Mouse (Mus musculus) MEL-GATA-1-ER (cell line): ENCODE measurements around the gene Atf7ip.

Experiments
- DNase-seq: peaks from one replicate; pipeline ENCODE4 v3.0.0-alpha.2; 2012; ENCODE audit warnings: low read depth; ENCODE audit errors: extremely low read depth

Atf7ip gene

DNA sequence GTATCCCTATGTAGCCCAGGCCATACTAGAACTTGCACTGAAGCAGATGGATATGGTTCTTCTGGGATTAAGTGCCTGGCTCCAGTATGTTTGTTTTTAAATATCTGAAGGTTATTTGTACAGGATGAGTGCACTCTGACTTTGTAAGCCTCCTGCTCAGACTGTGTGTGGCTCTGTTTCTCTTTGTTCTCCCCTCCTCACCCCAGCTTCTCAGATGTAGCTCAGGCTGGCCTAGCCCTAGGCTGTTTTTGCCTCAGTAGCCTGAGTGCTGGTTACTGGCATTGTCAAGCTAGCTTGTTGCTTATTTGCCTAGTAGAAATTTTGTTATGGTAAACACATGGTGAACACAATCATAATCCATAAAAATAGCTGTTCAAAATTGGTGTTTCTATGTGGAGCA, 15.7 kb downstream of the Atf7ip start:
- no peak for DNase-seq

- DNase-seq = no peak
Observed at GRCm38 (mm10) chr6:136522658-136523057, 16.7 kb downstream of the Atf7ip start.

DNA sequence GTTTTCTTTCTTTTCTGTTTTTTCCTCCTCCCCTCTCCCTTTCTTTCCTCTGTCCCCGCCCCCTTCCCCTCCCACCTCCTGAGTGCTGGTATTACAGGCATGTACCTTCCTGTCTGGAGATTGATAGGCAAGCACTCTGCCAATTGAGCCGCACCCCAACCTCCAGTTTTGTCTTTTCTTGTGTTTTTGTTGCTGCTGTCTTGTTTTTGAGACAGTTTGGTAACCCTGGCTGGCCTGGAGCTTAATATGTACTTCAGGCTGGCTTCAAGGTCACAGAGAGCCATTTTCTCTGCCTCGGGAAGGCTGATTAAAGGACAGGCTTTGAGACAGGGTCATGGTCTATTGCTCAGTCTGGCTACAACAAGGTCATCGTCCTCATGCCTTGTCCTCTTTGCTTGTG, 18.8 kb downstream of the Atf7ip start:
- no peak for DNase-seq

- no peak for DNase-seq
Observed at GRCm38 (mm10) chr6:136525567-136525966, 19.6 kb downstream of the Atf7ip start.

- no peak for DNase-seq
Observed at GRCm38 (mm10) chr6:136529156-136529555, 23.2 kb downstream of the Atf7ip start.

DNA sequence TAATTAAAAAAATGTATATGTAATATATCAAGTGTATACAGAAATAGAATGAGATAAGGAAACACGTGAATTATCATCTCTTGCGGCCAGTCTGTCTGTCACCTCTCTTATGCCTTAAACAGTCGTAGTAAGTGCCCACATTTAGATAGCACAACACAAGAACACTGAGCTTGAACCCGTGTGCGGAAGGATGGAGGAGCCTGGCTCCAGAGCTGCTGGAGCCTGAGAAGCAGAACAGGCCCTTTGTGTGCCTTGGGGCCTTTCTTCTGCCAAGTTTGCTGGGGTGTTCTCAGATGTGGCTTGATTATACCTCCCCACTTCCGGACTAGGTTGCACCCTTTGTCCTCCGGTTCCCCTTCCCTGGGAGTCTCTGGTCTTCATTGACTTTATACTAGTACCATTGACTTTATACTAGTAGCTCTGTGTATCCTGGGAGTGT, 25.8 kb downstream of the Atf7ip start:
- peak; percentile 87 for DNase-seq

DNA sequence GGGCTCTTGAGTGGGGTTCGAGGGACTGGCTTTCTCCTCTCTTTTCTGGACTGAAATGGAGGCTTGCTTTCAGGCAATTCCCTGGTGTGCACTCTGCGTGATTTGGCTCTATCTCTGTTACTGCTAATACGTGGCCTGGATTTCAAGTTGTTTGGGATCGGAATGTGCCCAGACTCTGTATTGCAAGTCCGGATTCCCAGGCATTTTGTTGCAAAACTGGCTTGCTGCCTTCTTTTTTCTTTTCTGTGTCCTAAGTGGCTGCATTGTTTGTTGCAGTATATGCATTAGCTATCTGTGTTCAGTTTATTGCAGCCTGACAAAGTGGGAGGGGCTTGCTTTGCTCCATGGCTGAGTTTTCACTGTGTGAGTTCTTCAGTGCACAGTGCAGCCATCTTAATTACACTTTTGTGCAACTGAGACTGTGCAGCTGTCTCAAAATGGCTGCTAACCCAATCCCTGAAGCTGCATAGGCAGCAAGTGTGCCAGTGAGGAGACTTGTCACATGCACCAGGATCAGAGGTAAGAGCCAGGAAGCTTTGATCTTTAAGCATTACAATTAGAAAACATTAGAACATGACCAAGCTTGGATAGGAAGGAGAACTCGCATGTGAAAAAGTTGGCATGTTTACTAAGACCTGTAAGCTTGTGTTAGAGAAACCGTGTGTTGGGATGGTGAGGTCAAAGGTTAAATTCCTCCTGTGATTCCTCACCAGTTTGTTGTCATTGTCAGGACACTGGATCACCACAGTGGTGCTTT, 26.7 kb downstream of the Atf7ip start:
- peak; percentile 82 for DNase-seq

DNA sequence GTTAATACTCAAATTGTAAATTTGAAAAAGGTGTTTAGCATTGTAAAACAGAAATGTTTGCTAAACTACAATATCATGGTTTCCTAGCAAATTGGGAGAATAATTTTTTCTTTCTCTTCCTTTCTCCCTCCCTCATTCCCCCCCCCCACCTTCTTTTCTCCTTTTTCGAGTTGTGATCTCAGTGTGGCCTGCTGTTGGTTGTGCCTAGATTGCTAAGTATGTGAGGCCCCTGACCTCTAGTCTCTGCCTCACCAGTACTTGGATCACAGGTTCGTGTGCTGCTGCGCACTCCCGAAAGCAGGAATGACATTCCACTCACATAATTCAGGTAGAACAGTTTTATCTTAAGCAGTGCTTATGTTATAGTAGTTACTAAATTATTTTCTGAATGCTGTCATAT, 27.8 kb downstream of the Atf7ip start:
- DNase-seq = no peak

- no peak for DNase-seq
Observed at GRCm38 (mm10) chr6:136534444-136534843, 28.5 kb downstream of the Atf7ip start.

- no peak for DNase-seq
Observed at GRCm38 (mm10) chr6:136535176-136535575, 29.2 kb downstream of the Atf7ip start.

- DNase-seq = no peak
Observed at GRCm38 (mm10) chr6:136536121-136536520, 30.2 kb downstream of the Atf7ip start.

- no peak for DNase-seq
Observed at GRCm38 (mm10) chr6:136541350-136541749, 35.4 kb downstream of the Atf7ip start.

DNA sequence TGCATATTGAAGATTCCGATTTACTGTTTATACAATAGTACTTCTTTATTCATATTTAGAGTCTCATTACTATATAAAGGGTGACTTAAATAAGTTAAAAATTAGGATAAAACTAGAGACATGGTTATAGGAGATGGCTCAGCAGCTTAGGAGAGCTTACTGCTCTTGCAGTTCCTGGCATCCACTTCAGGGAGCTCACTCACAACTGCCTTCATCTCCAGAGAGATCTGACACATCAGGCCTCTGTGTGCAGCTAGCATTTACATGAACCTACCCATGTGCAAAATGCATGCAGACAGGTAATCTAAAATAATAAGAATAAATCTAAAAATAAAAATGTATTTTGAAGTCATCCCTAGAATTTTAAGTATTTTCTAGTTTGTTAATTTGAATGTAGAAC, 36.1 kb downstream of the Atf7ip start:
- DNase-seq = no peak

DNA sequence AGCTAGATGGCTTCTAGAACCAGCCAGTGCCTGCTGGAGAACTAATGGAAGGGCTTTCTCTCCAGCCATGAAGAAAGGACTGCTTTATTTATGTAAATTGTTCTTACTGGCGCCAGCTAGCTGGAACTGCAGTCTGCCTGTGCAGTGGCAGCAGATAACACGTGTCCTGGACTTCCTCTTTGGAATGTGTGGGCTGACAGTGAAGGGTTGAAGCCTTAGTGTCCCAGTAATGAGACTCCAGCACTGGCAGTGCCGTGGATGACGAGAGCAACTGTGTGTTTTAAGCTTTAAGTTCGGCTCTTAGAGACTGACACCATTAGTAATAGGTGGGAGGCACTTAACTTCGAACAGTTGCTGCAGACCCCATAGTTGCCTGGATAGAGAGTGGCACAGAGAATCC, 37.2 kb downstream of the Atf7ip start:
- DNase-seq = peak; percentile 86

GRCm38 (mm10) chr6:136545284-136545870, 39.4 kb downstream of the Atf7ip start:
- DNase-seq = no peak

GRCm38 (mm10) chr6:136546286-136546685, 40.3 kb downstream of the Atf7ip start:
- no peak for DNase-seq

GRCm38 (mm10) chr6:136546987-136547386, 41.0 kb downstream of the Atf7ip start:
- no peak for DNase-seq

DNA sequence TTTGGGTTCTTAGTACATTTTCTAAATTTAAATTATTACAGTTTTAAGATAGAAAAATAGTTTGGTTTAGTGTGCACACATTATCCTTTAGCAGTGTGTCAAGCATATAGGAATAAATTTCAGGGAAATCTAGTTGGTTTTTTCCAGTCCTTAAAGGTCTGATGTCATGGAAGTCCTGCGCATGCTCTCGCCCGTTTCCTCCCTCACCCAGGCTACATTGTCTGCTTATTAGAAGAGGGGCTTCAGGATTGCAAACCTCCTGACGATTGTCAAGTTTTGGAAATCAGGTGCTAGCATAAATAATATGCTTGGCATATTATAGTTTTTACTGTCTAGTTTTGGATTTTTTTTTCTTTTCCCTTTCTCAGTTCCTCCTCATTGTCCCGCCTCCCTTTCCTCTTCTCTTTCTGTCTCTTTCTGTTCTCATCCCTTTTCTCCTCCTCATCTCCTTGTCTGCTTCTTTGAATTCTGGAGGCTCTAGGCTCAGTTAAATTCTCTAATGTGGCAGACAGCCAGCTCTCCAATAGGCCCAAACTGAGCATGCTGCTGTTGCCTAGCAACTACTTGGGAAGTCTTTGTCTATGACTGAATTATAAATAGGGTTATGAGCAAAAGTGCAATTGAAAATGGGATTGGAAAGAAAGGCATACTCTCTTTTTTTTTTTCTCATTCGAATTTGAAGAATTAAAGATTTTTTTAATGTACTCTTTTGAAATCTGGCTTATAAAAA, 42.2 kb downstream of the Atf7ip start:
- DNase-seq = peak; percentile 44

- no peak for DNase-seq
Observed at GRCm38 (mm10) chr6:136548796-136549195, 42.8 kb downstream of the Atf7ip start.

- no peak for DNase-seq
Observed at GRCm38 (mm10) chr6:136549606-136550005, 43.6 kb downstream of the Atf7ip start.

DNA sequence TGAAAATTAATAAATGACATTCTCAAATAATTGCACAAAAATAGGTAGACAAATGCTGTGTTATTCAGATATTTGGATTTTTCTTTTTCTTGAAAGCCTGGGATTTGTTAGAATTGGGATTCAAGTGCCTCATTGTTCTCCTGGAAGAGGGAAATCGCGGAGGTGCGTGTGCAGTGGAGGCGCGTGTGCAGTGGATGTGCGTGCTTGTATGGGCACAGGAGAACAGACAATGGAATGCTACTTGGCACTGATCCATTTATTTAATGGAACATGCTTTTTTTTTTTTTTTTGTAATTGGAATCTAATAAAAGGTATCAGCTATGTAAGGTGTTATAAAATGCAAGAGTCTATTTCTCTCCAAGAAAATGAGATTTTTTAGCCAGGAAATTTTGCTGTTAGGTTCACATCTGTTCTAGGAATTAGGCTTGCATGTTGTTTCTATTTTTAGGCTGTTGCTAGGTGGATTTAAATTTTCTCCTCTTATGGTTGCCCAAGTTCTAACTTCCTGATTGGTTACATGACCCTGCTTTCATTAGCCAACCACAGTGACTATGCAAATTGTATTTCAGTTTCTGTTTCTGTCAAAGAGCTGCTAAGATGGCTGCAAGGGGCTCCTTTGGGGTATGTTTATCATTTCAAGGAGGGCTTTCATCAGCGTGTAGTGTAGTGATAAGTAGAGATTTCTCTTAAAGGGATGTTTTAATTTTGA, 44.8 kb downstream of the Atf7ip start:
- DNase-seq = peak; percentile 95
